Mouse (Mus musculus) splenic B cell, adult 2 months (primary cell): Measurements from ENCODE around the gene Gm13288.
A peak's percentile ranks its signal among the peaks of the same experiment; 100 is the strongest.
"Not testable (repeated sequence)": the region's sequence is repeated elsewhere in the genome, so short reads cannot be mapped to it uniquely, and the experiment has no call there.

Source experiments
- DNase-seq: peaks from one replicate; pipeline ENCODE4 v3.0.0-alpha.2; 2011; ENCODE audit warnings: low read depth, low spot score
- H3K27me3 ChIP-seq: 2 replicates; pipeline ENCODE4 v1.6.1; 2012; ENCODE audit warnings: mild to moderate bottlenecking, low read length, moderate library complexity, mixed read lengths; ENCODE audit not compliant: control insufficient read depth, poor library complexity, insufficient read depth, severe bottlenecking
- H3K36me3 ChIP-seq: 2 replicates; pipeline ENCODE4 v1.6.1; 2012; ENCODE audit warnings: mild to moderate bottlenecking, low read length, moderate library complexity, mixed read lengths; ENCODE audit not compliant: control insufficient read depth, poor library complexity, insufficient read depth, severe bottlenecking

The Gm13288 gene

GRCm38 (mm10) chr4:88805231-88805630 lies at the start of gene Gm13288:
TSS of gene Gm13288 (plus strand) at chr4:88805531.
- H3K27me3 ChIP-seq, H3K36me3 ChIP-seq, DNase-seq: not testable (repeated sequence)

DNA sequence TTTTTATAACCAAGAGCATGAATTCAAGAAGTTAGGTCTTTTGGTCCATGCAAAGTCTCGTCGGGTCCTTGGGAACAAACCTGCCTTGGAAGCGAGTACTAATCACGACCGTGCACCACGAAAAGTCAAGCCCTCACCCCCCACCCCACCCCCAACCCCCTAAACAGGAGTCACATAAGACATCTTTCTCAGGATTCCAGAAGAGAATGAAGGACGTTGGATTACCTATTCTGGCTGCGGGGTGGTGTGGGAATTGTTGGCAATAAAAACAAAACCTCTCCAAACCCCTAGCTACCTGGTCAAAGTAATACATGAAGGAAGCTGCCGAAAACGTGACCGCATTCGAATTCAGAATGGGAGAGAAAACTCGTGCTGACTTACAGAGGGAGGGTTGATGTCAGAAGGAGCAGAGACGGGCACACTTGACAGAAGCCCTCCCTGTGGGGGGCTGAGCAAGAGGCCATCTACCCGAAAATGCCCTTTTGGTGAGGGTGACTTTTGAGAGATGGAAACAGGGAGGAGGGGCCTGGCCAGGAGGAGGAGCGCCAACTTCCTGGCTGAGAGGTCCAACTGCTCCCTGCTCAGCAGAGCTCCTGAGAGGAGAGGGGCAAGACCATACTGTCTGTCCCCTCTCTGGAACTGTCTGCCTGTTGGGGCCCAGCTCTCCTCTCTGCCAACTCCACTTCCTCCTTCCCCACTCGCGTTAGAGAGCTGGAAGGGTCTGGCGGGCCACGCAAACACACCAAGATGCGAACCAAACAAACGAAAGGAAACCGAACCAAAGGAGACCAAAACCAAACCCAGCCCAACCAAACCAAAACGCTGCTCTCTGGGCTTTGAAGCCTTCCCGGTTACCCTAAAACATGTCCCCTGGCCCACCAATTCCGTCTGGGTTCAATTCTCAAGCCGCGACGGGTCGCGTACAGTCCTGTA lies 48.5 kb upstream of the Gm13288 start:
- not testable (repeated sequence) for H3K36me3 ChIP-seq, H3K27me3 ChIP-seq
- peak; percentile 34 for DNase-seq

GRCm38 (mm10) chr4:88757628-88758031 lies 47.7 kb upstream of the Gm13288 start:
- H3K36me3 ChIP-seq, H3K27me3 ChIP-seq: not testable (repeated sequence)
- DNase-seq = peak; percentile 92

DNA sequence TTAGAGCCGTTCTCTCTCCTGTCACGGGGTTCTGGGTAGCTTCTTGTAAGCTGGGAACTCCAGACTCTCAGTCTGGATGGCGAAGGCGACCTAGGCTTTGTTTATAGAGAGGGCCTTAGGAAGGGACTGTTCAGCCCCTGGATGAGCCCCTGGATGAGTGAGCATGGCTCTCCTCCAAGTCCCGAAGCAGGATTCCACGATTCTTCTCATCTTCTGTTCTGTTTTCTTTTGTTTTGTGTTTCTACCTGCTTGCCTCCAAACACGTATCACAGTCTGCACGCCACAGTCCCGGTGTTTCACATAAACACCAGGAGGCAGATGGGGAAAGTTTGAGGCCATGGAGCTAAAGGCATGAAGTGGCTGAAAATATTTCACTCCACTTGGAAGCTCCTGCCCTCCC lies 46.6 kb upstream of the Gm13288 start:
- not testable (repeated sequence) for H3K36me3 ChIP-seq, H3K27me3 ChIP-seq, DNase-seq

DNA sequence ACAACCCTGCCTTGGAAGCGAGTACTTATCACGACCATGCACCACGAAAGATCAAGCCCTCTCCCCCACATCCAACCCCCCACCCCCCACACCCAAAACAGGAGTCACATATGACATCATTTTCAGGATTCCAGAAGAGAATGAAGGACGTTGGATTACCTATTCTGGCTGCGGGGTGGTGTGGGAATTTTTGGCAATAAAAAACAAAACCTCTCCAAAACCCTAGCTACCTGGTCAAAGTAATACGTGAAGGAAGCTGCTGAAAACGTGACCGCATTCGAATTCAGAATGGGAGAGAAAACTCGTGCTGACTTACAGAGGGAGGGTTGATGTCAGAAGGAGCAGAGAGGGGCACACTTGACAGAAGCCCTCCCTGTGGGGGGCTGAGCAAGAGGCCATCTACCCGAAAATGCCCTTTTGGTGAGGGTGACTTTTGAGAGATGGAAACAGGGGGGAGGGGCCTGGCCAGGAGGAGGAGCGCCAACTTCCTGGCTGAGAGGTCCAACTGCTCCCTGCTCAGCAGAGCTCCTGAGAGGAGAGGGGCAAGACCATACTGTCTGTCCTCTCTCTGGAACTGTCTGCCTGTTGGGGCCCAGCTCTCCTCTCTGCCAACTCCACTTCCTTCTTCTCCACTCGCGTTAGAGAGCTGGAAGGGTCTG lies 45.6 kb upstream of the Gm13288 start, which contains the start of gene Gm13283:
TSS of gene Gm13283 (plus strand) at position 510 of the 659 bp plus-strand sequence.
- DNase-seq, H3K36me3 ChIP-seq, H3K27me3 ChIP-seq: not testable (repeated sequence)

- DNase-seq = peak; percentile 79
- not testable (repeated sequence) for H3K27me3 ChIP-seq, H3K36me3 ChIP-seq
Measured at GRCm38 (mm10) chr4:88760431-88760830, 44.9 kb upstream of the Gm13288 start.

DNA sequence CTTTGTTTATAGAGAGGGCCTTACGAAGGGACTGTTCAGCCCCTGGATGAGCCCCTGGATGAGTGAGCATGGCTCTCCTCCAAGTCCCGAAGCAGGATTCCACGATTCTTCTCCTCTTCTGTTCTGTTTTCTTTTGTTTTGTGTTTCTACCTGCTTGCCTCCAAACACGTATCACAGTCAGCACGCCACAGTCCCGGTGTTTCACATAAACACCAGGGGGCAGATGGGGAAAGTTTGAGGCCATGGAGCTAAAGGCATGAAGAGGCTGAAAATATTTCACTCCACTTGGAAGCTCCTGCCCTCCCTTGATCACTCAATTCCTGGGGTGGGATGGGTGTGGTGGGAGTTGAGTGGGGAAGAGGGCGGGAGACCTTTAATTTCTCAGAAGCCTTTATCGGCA lies 43.6 kb upstream of the Gm13288 start:
- DNase-seq, H3K36me3 ChIP-seq, H3K27me3 ChIP-seq: not testable (repeated sequence)

GRCm38 (mm10) chr4:88762341-88762740 lies 43.0 kb upstream of the Gm13288 start:
- DNase-seq, H3K36me3 ChIP-seq, H3K27me3 ChIP-seq: not testable (repeated sequence)

- DNase-seq = peak; percentile 68
- H3K27me3 ChIP-seq, H3K36me3 ChIP-seq: not testable (repeated sequence)
Measured at GRCm38 (mm10) chr4:88763384-88764018, 41.8 kb upstream of the Gm13288 start.

- not testable (repeated sequence) for H3K36me3 ChIP-seq, DNase-seq, H3K27me3 ChIP-seq
Measured at GRCm38 (mm10) chr4:88773534-88773933, 31.8 kb upstream of the Gm13288 start, which contains the start of gene Gm13290. TSS of gene Gm13290 (plus strand) at chr4:88773834.

DNA sequence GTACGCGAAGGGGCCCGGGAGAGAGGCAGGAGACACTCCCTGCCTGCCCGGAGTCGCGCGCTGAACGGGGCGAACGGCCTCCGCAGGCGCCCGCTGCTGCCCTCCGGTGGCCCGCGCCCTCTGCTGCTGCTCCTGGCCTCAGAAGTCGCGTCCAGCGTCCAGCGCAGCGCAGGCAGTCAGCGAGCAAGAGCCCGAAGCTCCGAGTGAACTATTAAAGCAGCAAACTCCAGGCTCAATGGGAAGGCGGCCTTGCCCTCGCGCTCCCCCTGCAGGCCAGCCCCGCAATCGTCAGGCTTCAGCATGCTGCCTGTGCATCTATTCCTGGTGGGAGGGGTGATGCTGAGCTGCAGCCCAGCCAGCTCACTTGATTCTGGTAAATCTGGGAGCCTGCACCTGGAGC lies 28.7 kb upstream of the Gm13288 start, which contains the start of gene Gm13289:
TSS of gene Gm13289 (plus strand) at position 301 of the 400 bp plus-strand sequence.
- DNase-seq, H3K27me3 ChIP-seq, H3K36me3 ChIP-seq: not testable (repeated sequence)

DNA sequence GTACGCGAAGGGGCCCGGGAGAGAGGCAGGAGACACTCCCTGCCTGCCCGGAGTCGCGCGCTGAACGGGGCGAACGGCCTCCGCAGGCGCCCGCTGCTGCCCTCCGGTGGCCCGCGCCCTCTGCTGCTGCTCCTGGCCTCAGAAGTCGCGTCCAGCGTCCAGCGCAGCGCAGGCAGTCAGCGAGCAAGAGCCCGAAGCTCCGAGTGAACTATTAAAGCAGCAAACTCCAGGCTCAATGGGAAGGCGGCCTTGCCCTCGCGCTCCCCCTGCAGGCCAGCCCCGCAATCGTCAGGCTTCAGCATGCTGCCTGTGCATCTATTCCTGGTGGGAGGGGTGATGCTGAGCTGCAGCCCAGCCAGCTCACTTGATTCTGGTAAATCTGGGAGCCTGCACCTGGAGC lies 25.8 kb upstream of the Gm13288 start, which contains the start of gene Gm13272:
TSS of gene Gm13272 (plus strand) at position 301 of the 400 bp plus-strand sequence.
- not testable (repeated sequence) for H3K27me3 ChIP-seq, DNase-seq, H3K36me3 ChIP-seq

DNA sequence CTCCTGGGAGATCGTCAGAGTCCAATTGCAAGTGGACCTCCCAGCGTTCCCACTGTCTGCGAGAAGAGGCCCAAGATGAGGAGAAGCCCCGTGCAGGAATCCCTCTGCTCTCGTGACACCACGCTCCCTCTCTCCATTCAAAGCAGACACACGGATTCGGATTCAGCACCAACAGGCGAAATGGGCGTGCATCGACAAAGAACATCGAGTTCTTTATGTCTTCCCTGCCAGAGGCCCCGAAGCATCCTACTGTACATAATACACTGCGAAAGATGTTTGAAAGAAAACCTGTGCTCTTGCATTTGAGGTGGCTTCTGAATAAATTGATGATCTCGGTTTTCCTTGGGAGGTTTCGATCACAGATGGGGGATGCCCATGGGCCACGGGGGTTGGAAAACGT lies 25.0 kb upstream of the Gm13288 start:
- not testable (repeated sequence) for H3K36me3 ChIP-seq, H3K27me3 ChIP-seq, DNase-seq

GRCm38 (mm10) chr4:88781831-88782230 lies 23.5 kb upstream of the Gm13288 start, which contains the start of gene Ifnz:
TSS of gene Ifnz (plus strand) at chr4:88782131.
- H3K36me3 ChIP-seq, DNase-seq, H3K27me3 ChIP-seq: not testable (repeated sequence)

DNA sequence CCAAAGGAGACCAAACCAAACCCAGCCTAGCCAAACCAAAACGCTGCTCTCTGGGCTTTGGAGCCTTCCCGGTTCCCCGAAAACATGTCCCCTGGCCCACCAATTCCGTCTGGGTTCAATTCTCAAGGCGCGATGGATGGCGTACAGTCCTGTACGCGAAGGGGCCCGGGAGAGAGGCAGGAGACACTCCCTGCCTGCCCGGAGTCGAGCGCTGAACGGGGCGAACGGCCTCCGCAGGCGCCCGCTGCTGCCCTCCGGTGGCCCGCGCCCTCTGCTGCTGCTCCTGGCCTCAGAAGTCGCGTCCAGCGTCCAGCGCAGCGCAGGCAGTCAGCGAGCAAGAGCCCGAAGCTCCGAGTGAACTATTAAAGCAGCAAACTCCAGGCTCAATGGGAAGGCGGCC lies 23.0 kb upstream of the Gm13288 start:
- not testable (repeated sequence) for H3K27me3 ChIP-seq, DNase-seq, H3K36me3 ChIP-seq
